Mouse (Mus musculus): ENCODE results near the gene Hps1. TPM values are rescaled to one million over a fixed set of nuclear protein-coding genes. Genes with fewer than 3 reads are reported as not detected.

Hps1 gene
- polyA plus RNA-seq (2016; fragmentation: Nextera tagmentation; extraction: Ambion mirVana): 21.1 and 21.8 TPM in 2 replicates

- WGBS: under 1% methylated on average over 43 of the region's 43 CpGs
These were observed at the start of gene Hps1 for GRCm38 (mm10) chr19:42779531-42780155. Hps1 (minus strand) TSS chr19:42779978.

GRCm38 (mm10) chr19:42829196-42829595 lies 49.4 kb upstream of the Hps1 start:
- Histone ChIP-seq H3K9me3 (no peaks in the 10 kb centered on the region), H3K4me1 (no peaks in the 10 kb centered on the region), H3K36me3 (replicated peaks) (no peaks in the 10 kb centered on the region), H3K27me3 (ENCODE audit: poor library complexity, severe bottlenecking) (no peaks in the 10 kb centered on the region), H3K27ac (no peak overlapping the region), H3K4me3 (no peak overlapping the region)
- no peak for DNase-seq (ENCODE audit: extremely low spot score, low spot score)
- WGBS: 73% methylated on average over 4 of the region's 4 CpGs

More at GRCm38 (mm10) chr19:42779531-42780155, at the start of gene Hps1:
- peak within 1 kb of the TSS; percentile 93 for H3K27ac ChIP-seq
- peaks cover 27% of the 10 kb centered on the region for H3K4me1 ChIP-seq
- no peaks in the 10 kb centered on the region for H3K36me3 ChIP-seq (replicated peaks)
- H3K27me3 ChIP-seq (ENCODE audit: poor library complexity, severe bottlenecking): peaks cover 4% of the 10 kb centered on the region
- DNase-seq (ENCODE audit: extremely low spot score, low spot score): peak; percentile 89
- H3K9me3 ChIP-seq: no peaks in the 10 kb centered on the region
- peak within 1 kb of the TSS; percentile 74 for H3K4me3 ChIP-seq

GRCm38 (mm10) chr19:42827843-42828242 lies 48.1 kb upstream of the Hps1 start:
- 93% methylated on average over 3 of the region's 3 CpGs for WGBS
- Histone ChIP-seq H3K4me3 (no peak overlapping the region), H3K9me3 (no peaks in the 10 kb centered on the region), H3K36me3 (replicated peaks) (no peaks in the 10 kb centered on the region), H3K4me1 (no peaks in the 10 kb centered on the region), H3K27ac (no peak overlapping the region), H3K27me3 (ENCODE audit: poor library complexity, severe bottlenecking) (no peaks in the 10 kb centered on the region)
- no peak for DNase-seq (ENCODE audit: extremely low spot score, low spot score)

GRCm38 (mm10) chr19:42820109-42820508 lies 40.3 kb upstream of the Hps1 start:
- no peak for DNase-seq (ENCODE audit: extremely low spot score, low spot score)
- H3K4me3 ChIP-seq: no peak overlapping the region
- 91% methylated on average over 5 of the region's 5 CpGs for WGBS
- H3K36me3 ChIP-seq (replicated peaks): no peaks in the 10 kb centered on the region
- no peaks in the 10 kb centered on the region for H3K27me3 ChIP-seq (ENCODE audit: poor library complexity, severe bottlenecking)
- H3K9me3 ChIP-seq: no peaks in the 10 kb centered on the region
- no peak overlapping the region for H3K27ac ChIP-seq
- no peaks in the 10 kb centered on the region for H3K4me1 ChIP-seq

GRCm38 (mm10) chr19:42817761-42818160 lies 38.0 kb upstream of the Hps1 start:
- DNase-seq (ENCODE audit: extremely low spot score, low spot score): no peak
- WGBS: 81% methylated on average over 2 of the region's 2 CpGs
- no peaks in the 10 kb centered on the region for H3K9me3 ChIP-seq
- H3K4me3 ChIP-seq: no peak overlapping the region
- no peak overlapping the region for H3K27ac ChIP-seq
- no peaks in the 10 kb centered on the region for H3K27me3 ChIP-seq (ENCODE audit: poor library complexity, severe bottlenecking)
- no peaks in the 10 kb centered on the region for H3K4me1 ChIP-seq
- H3K36me3 ChIP-seq (replicated peaks): no peaks in the 10 kb centered on the region

GRCm38 (mm10) chr19:42816261-42816660 lies 36.5 kb upstream of the Hps1 start:
- no peaks in the 10 kb centered on the region for H3K27me3 ChIP-seq (ENCODE audit: poor library complexity, severe bottlenecking)
- 96% methylated on average over 2 of the region's 2 CpGs for WGBS

GRCm38 (mm10) chr19:42810140-42810539 lies 30.4 kb upstream of the Hps1 start:
- no peaks in the 10 kb centered on the region for H3K27me3 ChIP-seq (ENCODE audit: poor library complexity, severe bottlenecking)
- H3K9me3 ChIP-seq: no peaks in the 10 kb centered on the region
- H3K36me3 ChIP-seq (replicated peaks): no peaks in the 10 kb centered on the region
- DNase-seq (ENCODE audit: extremely low spot score, low spot score): no peak
- no peaks in the 10 kb centered on the region for H3K4me1 ChIP-seq
- no peak overlapping the region for H3K4me3 ChIP-seq
- WGBS: 83% methylated on average over 5 of the region's 5 CpGs
- no peak overlapping the region for H3K27ac ChIP-seq

More at GRCm38 (mm10) chr19:42816261-42816660, 36.5 kb upstream of the Hps1 start:
- Histone ChIP-seq H3K27ac (no peak overlapping the region), H3K36me3 (replicated peaks) (no peaks in the 10 kb centered on the region), H3K9me3 (no peaks in the 10 kb centered on the region), H3K4me3 (no peak overlapping the region), H3K4me1 (no peaks in the 10 kb centered on the region)
- no peak for DNase-seq (ENCODE audit: extremely low spot score, low spot score)

GRCm38 (mm10) chr19:42809491-42809890 lies 29.7 kb upstream of the Hps1 start:
- Histone ChIP-seq H3K27ac (no peak overlapping the region), H3K36me3 (replicated peaks) (no peaks in the 10 kb centered on the region), H3K9me3 (no peaks in the 10 kb centered on the region), H3K4me1 (no peaks in the 10 kb centered on the region), H3K4me3 (no peak overlapping the region), H3K27me3 (ENCODE audit: poor library complexity, severe bottlenecking) (no peaks in the 10 kb centered on the region)
- 90% methylated on average over 10 of the region's 10 CpGs for WGBS
- no peak for DNase-seq (ENCODE audit: extremely low spot score, low spot score)

GRCm38 (mm10) chr19:42797866-42798265 lies 18.1 kb upstream of the Hps1 start:
- DNase-seq (ENCODE audit: extremely low spot score, low spot score): no peak
- 77% methylated on average over 2 of the region's 2 CpGs for WGBS
- Histone ChIP-seq H3K4me1 (peaks cover 12% of the 10 kb centered on the region), H3K9me3 (no peaks in the 10 kb centered on the region), H3K4me3 (no peak overlapping the region), H3K36me3 (replicated peaks) (no peaks in the 10 kb centered on the region), H3K27me3 (ENCODE audit: poor library complexity, severe bottlenecking) (peaks cover 29% of the 10 kb centered on the region), H3K27ac (no peak overlapping the region)

- DNase-seq (ENCODE audit: extremely low spot score, low spot score): no peak
- 28% methylated on average over 9 of the region's 9 CpGs for WGBS
- H3K9me3 ChIP-seq: no peaks in the 10 kb centered on the region
- H3K27ac ChIP-seq: peak overlapping the region; percentile 80; the same call in 1 of the 2 replicates
- H3K27me3 ChIP-seq (ENCODE audit: poor library complexity, severe bottlenecking): peaks cover 29% of the 10 kb centered on the region
- H3K4me3 ChIP-seq: peak overlapping the region; percentile 61
- peaks cover 15% of the 10 kb centered on the region for H3K4me1 ChIP-seq
- no peaks in the 10 kb centered on the region for H3K36me3 ChIP-seq (replicated peaks)
These were observed 16.0 kb upstream of the Hps1 start for GRCm38 (mm10) chr19:42795801-42796200.

- H3K27me3 ChIP-seq (ENCODE audit: poor library complexity, severe bottlenecking): peaks cover 29% of the 10 kb centered on the region
- no peaks in the 10 kb centered on the region for H3K36me3 ChIP-seq (replicated peaks)
- peak overlapping the region; percentile 80 for H3K27ac ChIP-seq
- H3K4me1 ChIP-seq: peaks cover 15% of the 10 kb centered on the region
- peak; percentile 92 for DNase-seq (ENCODE audit: extremely low spot score, low spot score)
- peak overlapping the region; percentile 61 for H3K4me3 ChIP-seq
- no peaks in the 10 kb centered on the region for H3K9me3 ChIP-seq
- 3% methylated on average over 31 of the region's 31 CpGs for WGBS
These were observed 15.3 kb upstream of the Hps1 start for GRCm38 (mm10) chr19:42794914-42795613.

GRCm38 (mm10) chr19:42788311-42788710 lies 8.5 kb upstream of the Hps1 start:
- WGBS: 66% methylated on average over 5 of the region's 5 CpGs
- DNase-seq (ENCODE audit: extremely low spot score, low spot score): no peak
- Histone ChIP-seq H3K9me3 (no peaks in the 10 kb centered on the region), H3K36me3 (replicated peaks) (no peaks in the 10 kb centered on the region), H3K27ac (no peak overlapping the region), H3K4me3 (no peak overlapping the region), H3K27me3 (ENCODE audit: poor library complexity, severe bottlenecking) (peaks cover 35% of the 10 kb centered on the region), H3K4me1 (peaks cover 36% of the 10 kb centered on the region)

GRCm38 (mm10) chr19:42785562-42786220 lies 5.9 kb upstream of the Hps1 start:
- DNase-seq (ENCODE audit: extremely low spot score, low spot score): no peak
- H3K4me1 ChIP-seq: peaks cover 33% of the 10 kb centered on the region
- H3K27me3 ChIP-seq (ENCODE audit: poor library complexity, severe bottlenecking): peaks cover 35% of the 10 kb centered on the region

More at GRCm38 (mm10) chr19:42785562-42786220, 5.9 kb upstream of the Hps1 start:
- H3K9me3 ChIP-seq: no peaks in the 10 kb centered on the region
- H3K36me3 ChIP-seq (replicated peaks): no peaks in the 10 kb centered on the region
- H3K4me3 ChIP-seq: no peak overlapping the region; the same call in 1 of the 2 replicates
- WGBS: 25% methylated on average over 8 of the region's 8 CpGs
- peak overlapping the region; percentile 42 for H3K27ac ChIP-seq

Measured in forebrain, embryonic 10.5 days (tissue).